Mouse (Mus musculus) forebrain, embryonic 14.5 days (tissue): ENCODE measurements around the gene Gm21985. TPM values are rescaled to one million over a fixed set of nuclear protein-coding genes. Genes with fewer than 3 reads are reported as not detected.
"Not testable (repeated sequence)": the region's sequence is repeated elsewhere in the genome, so short reads cannot be mapped to it uniquely, and the experiment has no call there.

Source experiments
- ATAC-seq: fragments of 200-750 bp; cut with Nextera tagmentation; 2 replicates; pipeline ENCODE4 v1.8.0; 2017; ENCODE audit warnings: mild to moderate bottlenecking, moderate library complexity
- DNase-seq: peaks from one replicate; pipeline ENCODE4 v3.0.0-alpha.2; 2015; ENCODE audit warnings: low spot score
- H3K27ac ChIP-seq: fragments of 300-500 bp; sonication (generic); 2 replicates; pipeline ENCODE4 v1.5.1; 2014; ENCODE audit warnings: low read depth, mild to moderate bottlenecking, control low read depth, low read length, moderate library complexity
- H3K27me3 ChIP-seq: fragments of 300-500 bp; sonication (generic); replicated peaks from 2 replicates; pipeline ENCODE4 v1.6.1; 2014; ENCODE audit warnings: low read length, control low read depth, mixed read lengths; ENCODE audit not compliant: control insufficient read depth, insufficient read depth
- H3K36me3 ChIP-seq: fragments of 300-500 bp; sonication (generic); 2 replicates; pipeline ENCODE4 v1.6.1; 2014; ENCODE audit warnings: low read length, control low read depth; ENCODE audit not compliant: control insufficient read depth, insufficient read depth
- H3K4me1 ChIP-seq: fragments of 300-500 bp; sonication (generic); 2 replicates; pipeline ENCODE4 v1.6.1; 2014; ENCODE audit warnings: antibody characterized with exemption, low read length, control low read depth; ENCODE audit not compliant: control insufficient read depth, insufficient read depth
- H3K4me2 ChIP-seq: fragments of 300-500 bp; sonication (generic); 2 replicates; pipeline ENCODE4 v1.6.1; 2014; ENCODE audit warnings: mild to moderate bottlenecking, control low read depth, low read length
- H3K4me3 ChIP-seq: fragments of 300-500 bp; sonication (generic); 2 replicates; pipeline ENCODE4 v1.5.1; 2014; ENCODE audit warnings: low read depth, low read length, control low read depth
- H3K9ac ChIP-seq: fragments of 300-500 bp; sonication (generic); 2 replicates; pipeline ENCODE4 v1.6.1; 2014; ENCODE audit warnings: mild to moderate bottlenecking, low read length, control low read depth, moderate library complexity
- H3K9me3 ChIP-seq: fragments of 300-500 bp; sonication (generic); replicated peaks from 2 replicates; pipeline ENCODE4 v1.6.1; 2016; ENCODE audit warnings: low read length, control low read depth, mixed read lengths; ENCODE audit not compliant: control insufficient read depth
- WGBS: fragments of 180-500 bp; shearing (Covaris S2); extraction: QIAGEN DNeasy Blood & Tissue Kit; methylation state at CpG from one replicate; pipeline ENCODE4 v1.1.7; 2014; 5-methylcytosine and 5-hydroxymethylcytosine counted together
- polyA plus RNA-seq: library from polyadenylated mRNA; unstranded; fragments of >200 nt; fragmentation: Nextera tagmentation; extraction: Ambion mirVana; gene quantifications from 2 replicates; pipeline ENCODE4 v1.2.1, GENCODE M21; 2014

The Gm21985 gene
- polyA plus RNA-seq, 1 experiment from 2014 or later, result not detected

- WGBS, result 90% methylated on average over 6 of the region's 6 CpGs
Observed at GRCm38 (mm10) chr2:112273474-112273873, 7.4 kb downstream of the Gm21985 start.

GRCm38 (mm10) chr2:112276870-112277269, 10.8 kb downstream of the Gm21985 start:
- WGBS, result 95% methylated on average over 3 of the region's 3 CpGs
- no peak for DNase-seq
- Histone ChIP-seq H3K4me1 (no peaks in the 10 kb centered on the region), H3K27ac (no peak overlapping the region), H3K9me3 (no peaks in the 10 kb centered on the region), H3K4me3 (no peak overlapping the region), H3K27me3 (no peaks in the 10 kb centered on the region), H3K36me3 (no peaks in the 10 kb centered on the region), H3K9ac (no peak overlapping the region), H3K4me2 (no peak overlapping the region)
- no peak for ATAC-seq

More at GRCm38 (mm10) chr2:112273474-112273873, 7.4 kb downstream of the Gm21985 start:
- no peak overlapping the region for H3K27ac ChIP-seq
- H3K36me3 ChIP-seq, result no peaks in the 10 kb centered on the region
- no peak overlapping the region for H3K9ac ChIP-seq
- H3K4me1 ChIP-seq, result peaks cover 3% of the 10 kb centered on the region; the same call in 1 of the 2 replicates
- H3K4me3 ChIP-seq, result no peak overlapping the region
- H3K27me3 ChIP-seq, result no peaks in the 10 kb centered on the region
- no peak for ATAC-seq
- no peak for DNase-seq
- no peak overlapping the region for H3K4me2 ChIP-seq
- no peaks in the 10 kb centered on the region for H3K9me3 ChIP-seq

GRCm38 (mm10) chr2:112282846-112283245, 16.7 kb downstream of the Gm21985 start:
- no peak overlapping the region for H3K27ac ChIP-seq
- WGBS, result 95% methylated on average over 1 of the region's 1 CpGs
- DNase-seq, result no peak
- H3K4me2 ChIP-seq, result no peak overlapping the region
- ATAC-seq, result no peak
- H3K9ac ChIP-seq, result no peak overlapping the region
- peaks cover 6% of the 10 kb centered on the region; the same call in 1 of the 2 replicates for H3K4me1 ChIP-seq
- no peaks in the 10 kb centered on the region for H3K9me3 ChIP-seq
- no peaks in the 10 kb centered on the region for H3K27me3 ChIP-seq
- no peaks in the 10 kb centered on the region for H3K36me3 ChIP-seq
- H3K4me3 ChIP-seq, result no peak overlapping the region

- peak; percentile 74 for DNase-seq
- H3K9ac ChIP-seq, result peak overlapping the region; percentile 69
- no peak overlapping the region for H3K27ac ChIP-seq
- peaks cover 6% of the 10 kb centered on the region; the same call in 1 of the 2 replicates for H3K4me1 ChIP-seq
- WGBS, result 1% methylated on average over 21 of the region's 21 CpGs
- ATAC-seq, result peak; percentile 93
- H3K9me3 ChIP-seq, result no peaks in the 10 kb centered on the region
- H3K4me3 ChIP-seq, result peak overlapping the region; percentile 36
- peak overlapping the region; percentile 87 for H3K4me2 ChIP-seq
- H3K27me3 ChIP-seq, result no peaks in the 10 kb centered on the region
- H3K36me3 ChIP-seq, result no peaks in the 10 kb centered on the region
Observed at GRCm38 (mm10) chr2:112284363-112285030, 18.4 kb downstream of the Gm21985 start.

DNA sequence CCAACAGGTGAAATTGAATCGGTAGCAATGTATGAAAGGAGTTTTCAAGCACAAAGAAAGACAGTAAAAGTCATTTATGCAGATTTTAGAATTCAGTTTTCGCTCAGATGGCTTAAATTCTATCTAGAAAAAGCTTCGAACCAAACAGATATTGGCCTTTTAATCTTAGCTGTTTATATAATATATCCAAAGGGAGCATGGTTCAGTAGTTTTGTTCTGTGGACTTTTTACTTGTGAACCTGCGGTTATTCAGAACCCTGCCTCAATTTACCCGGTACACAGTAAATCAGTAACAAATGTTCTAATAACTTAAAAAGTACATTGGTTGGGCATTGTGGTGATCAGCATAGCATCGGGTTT, 18.9 kb downstream of the Gm21985 start:
- Histone ChIP-seq H3K9ac (peak overlapping the region; percentile 69; the same call in 1 of the 2 replicates), H3K4me1 (peaks cover 6% of the 10 kb centered on the region; the same call in 1 of the 2 replicates)
- WGBS, result 53% methylated on average over 6 of the region's 6 CpGs

GRCm38 (mm10) chr2:112286062-112286461, 19.9 kb downstream of the Gm21985 start:
- not testable (repeated sequence) for H3K4me3 ChIP-seq, H3K9ac ChIP-seq, DNase-seq, H3K4me2 ChIP-seq, H3K27ac ChIP-seq, H3K4me1 ChIP-seq, H3K27me3 ChIP-seq, ATAC-seq, H3K9me3 ChIP-seq, H3K36me3 ChIP-seq
- 100% methylated on average over 1 of the region's 1 CpGs for whole genome bisulfite sequencing

More for the DNA sequence above, 18.9 kb downstream of the Gm21985 start:
- H3K27ac ChIP-seq, result no peak overlapping the region
- no peaks in the 10 kb centered on the region for H3K36me3 ChIP-seq
- DNase-seq (no peak), ATAC-seq (no peak)
- no peaks in the 10 kb centered on the region for H3K9me3 ChIP-seq
- H3K4me3 ChIP-seq, result peak overlapping the region; percentile 36; the same call in 1 of the 2 replicates
- no peaks in the 10 kb centered on the region for H3K27me3 ChIP-seq
- peak overlapping the region; percentile 87 for H3K4me2 ChIP-seq

GRCm38 (mm10) chr2:112287059-112287458, 20.9 kb downstream of the Gm21985 start:
- H3K36me3 ChIP-seq, result no peaks in the 10 kb centered on the region

DNA sequence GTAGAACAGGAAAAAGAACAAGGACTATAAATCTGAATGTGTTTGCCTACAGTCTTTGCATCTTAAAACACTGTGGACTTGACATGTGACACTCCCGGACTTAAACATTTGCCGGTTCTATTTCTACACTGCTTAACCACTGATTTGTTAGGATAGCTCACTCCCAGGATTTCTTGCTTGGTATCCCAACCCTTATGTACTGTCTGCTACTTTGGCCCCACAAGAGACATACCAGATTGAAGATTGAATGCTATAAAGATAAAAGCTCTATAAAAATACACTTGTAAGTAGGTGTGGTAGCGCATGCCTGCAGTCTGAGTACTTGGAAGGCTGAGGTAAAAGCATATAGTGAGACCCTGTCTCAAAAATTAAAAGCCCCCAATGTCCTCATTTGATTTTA, 23.4 kb downstream of the Gm21985 start:
- H3K27ac ChIP-seq, result no peak overlapping the region
- no peak for DNase-seq
- 0 out of 2 replicates have a peak, but pooled peaks cover 3% of the 10 kb centered on the region for H3K4me1 ChIP-seq
- no peaks in the 10 kb centered on the region for H3K9me3 ChIP-seq
- no peak for ATAC-seq
- no peak overlapping the region for H3K4me3 ChIP-seq
- no peaks in the 10 kb centered on the region for H3K36me3 ChIP-seq
- H3K27me3 ChIP-seq, result no peaks in the 10 kb centered on the region
- WGBS, result 93% methylated on average over 3 of the region's 3 CpGs
- no peak overlapping the region for H3K4me2 ChIP-seq
- H3K9ac ChIP-seq, result no peak overlapping the region

More at GRCm38 (mm10) chr2:112287059-112287458, 20.9 kb downstream of the Gm21985 start:
- DNase-seq, result no peak
- 57% methylated on average over 4 of the region's 4 CpGs for WGBS
- no peak overlapping the region for H3K27ac ChIP-seq
- H3K4me2 ChIP-seq, result no peak overlapping the region
- ATAC-seq, result no peak
- no peaks in the 10 kb centered on the region for H3K9me3 ChIP-seq
- H3K4me3 ChIP-seq, result no peak overlapping the region
- peaks cover 6% of the 10 kb centered on the region; the same call in 1 of the 2 replicates for H3K4me1 ChIP-seq
- H3K27me3 ChIP-seq, result no peaks in the 10 kb centered on the region
- no peak overlapping the region for H3K9ac ChIP-seq

DNA sequence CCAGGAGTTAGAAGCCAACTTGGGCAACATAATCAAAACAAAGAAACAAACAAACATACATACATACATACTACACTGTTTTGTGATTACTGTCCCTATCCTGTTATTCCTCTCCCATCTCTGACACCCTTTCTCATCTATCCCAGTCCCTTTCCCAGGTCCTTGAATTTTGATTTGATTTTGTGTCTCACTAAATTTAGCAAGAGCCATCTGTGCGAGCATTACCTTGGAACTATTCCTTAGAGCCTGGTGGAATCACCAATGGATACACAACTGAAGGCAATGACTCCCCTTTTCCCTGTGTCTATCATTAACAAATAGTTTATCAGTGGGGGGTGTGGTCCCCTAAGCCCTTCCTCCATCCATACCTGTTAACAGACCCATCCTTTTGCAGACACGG, 26.7 kb downstream of the Gm21985 start:
- Histone ChIP-seq H3K27me3 (no peaks in the 10 kb centered on the region), H3K9ac (no peak overlapping the region), H3K9me3 (no peaks in the 10 kb centered on the region), H3K36me3 (no peaks in the 10 kb centered on the region), H3K4me3 (no peak overlapping the region), H3K27ac (no peak overlapping the region), H3K4me1 (no peaks in the 10 kb centered on the region), H3K4me2 (no peak overlapping the region)
- WGBS, result 90% methylated on average over 2 of the region's 2 CpGs
- DNase-seq (no peak), ATAC-seq (no peak)
